Mouse (Mus musculus) adrenal gland, adult 18-20 months (tissue): ENCODE measurements around the gene Agbl4. TPM values are rescaled to one million over a fixed set of nuclear protein-coding genes. Genes with fewer than 3 reads are reported as not detected.
A peak's percentile ranks its signal among the peaks of the same experiment; 100 is the strongest.

Experiments
- DNase-seq, 2 experiments: peaks; one replicate each; pipeline ENCODE4 v3.0.0; 2021 to 2022; ENCODE audit warnings: low spot score in 2 of 2
- long read RNA-seq, 2 experiments: library from polyadenylated mRNA; stranded (forward); transcript quantifications; one replicate each; pipeline ENCODE4 v2.0.0; 2021
- total RNA-seq, 2 experiments: library from RNA; stranded (reverse); gene quantifications; 1 replicate in 1 of 2; 2 replicates in 1 of 2; pipeline ENCODE4 v1.2.3; 2021

Gene Agbl4
- 1 to 10 TPM in 1 of 2 experiments, under 1 TPM in 1; 0.96 to 1.3 TPM for total RNA-seq
- long read RNA-seq, experiment 1 = 0 reads
- long read RNA-seq, experiment 2, partial matches to known transcripts = 0 of 1 reads
- long read RNA-seq, experiment 2, other reads (novel, unspliced or antisense) = 1 of 1 reads

DNA sequence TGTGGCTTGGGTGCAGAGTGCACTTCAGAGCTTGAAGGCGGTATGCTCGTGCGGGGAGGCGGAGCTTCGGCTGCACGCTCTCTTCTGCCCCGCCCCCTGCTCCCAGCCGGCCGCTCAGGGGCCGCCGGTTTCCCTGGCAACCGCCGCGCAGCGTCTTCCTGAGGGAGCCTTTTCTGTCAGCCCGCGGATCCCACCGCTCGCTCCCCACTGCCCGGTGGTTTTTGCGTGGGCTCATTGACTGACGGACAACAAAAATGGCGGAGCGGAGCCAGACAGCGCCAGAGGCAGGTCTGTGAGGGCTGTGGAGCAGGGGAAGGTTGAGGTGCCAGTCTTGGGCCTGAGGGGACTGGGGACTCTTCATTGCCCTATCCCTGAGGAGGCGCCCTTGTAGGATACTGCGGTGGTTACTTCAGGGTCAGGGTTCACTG is at the start of gene Agbl4:
TSS of gene Agbl4 (plus strand) at position 44 of the 428 bp plus-strand sequence.
- DNase-seq = peak; percentile 33 to 51

DNA sequence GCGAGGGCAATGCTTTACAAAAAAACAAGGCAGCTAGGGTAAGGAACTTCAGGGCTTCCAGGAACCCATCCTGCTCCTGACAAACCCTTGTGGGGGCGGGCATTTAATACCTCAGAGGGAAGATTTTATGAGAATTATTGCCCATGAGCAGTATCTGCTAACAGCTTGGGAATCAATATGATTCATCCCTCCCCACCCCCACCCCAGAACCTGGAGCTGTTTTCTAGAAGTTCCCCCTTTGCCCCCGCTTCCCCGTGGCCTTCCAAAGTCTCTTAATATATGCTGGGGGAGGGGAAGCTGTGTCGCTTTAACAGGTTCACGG is 46.6 kb upstream of the Agbl4 start:
- no peak for DNase-seq

DNA sequence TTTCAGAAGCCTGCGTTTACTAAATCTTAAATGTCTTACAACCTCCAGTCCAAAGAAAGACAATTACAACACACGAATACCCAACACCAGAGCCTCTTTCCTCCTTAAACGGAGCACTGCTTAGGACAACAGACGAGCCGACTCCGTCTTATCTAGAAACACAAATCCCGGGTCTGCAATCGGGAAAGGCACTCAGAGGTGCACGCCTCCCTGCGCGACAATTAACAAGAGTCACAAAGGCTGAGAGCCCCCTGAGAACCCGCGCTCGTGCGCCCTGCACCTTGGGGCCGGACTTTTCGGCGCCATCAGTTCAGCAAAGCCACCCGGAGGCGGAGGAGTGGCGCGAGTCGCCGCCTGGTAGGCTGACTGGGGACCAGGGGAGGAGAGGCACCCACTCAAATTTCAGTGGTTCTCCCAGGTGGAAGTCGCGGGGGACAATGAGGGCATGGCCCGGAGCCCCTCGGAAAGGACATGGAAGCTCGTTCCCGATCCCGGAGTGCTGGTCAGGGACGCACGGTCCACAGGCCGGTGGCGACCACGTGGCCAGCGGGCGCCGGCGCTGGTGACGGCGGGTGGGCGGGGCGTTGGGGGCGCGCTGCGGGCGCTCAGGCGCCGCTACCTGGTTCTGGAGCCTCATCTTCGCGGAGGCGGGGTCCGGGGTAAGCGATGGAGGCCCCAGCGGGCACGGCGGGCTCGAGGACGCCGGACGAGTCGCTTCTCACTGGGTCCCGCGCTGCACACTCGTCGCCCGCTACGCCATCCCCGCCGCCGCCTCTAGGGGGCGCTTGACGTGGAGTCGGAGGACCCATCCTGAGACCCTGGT is 46.1 kb upstream of the Agbl4 start, which contains the start of gene Elavl4:
TSS of gene Elavl4 (minus strand) at position 732 of the 823 bp plus-strand sequence.
- DNase-seq = peak; percentile 41 to 43

DNA sequence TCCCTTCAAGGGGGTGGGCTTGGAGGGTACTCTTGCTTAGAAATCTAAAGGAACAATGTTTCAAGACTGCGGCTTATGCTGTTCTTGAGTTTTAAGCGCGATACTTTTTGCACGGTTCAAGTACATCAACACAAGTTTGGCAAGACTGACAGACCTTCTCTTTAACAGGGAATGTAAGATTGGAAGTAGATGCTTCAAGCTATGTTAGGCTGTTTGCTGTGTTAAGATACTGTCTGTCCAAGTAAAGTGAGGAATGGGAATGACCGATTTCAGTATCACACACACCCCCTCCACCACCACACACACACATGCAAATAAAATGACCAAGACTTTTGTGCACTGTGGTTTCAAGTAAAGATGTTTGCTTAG is 45.5 kb upstream of the Agbl4 start:
- DNase-seq = no peak

DNA sequence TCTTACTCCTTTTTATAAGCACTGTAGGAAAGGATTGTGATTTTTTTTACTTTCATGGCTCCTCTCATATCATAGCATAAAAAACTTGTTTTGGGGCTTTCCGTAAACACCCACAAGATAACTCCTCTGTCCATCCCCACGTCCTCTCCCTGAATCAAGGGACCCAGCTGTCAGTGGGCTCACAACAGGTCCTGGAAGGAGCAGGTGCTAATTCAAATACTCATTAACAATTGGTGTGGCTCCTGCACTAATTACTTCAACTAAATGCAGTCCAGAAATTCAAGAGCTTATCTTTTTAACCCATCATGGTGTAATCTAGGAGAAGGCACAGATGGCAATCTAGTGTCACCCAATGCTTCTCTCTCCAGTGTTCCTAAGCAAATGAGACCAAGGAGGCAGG is 36.9 kb upstream of the Agbl4 start:
- no peak for DNase-seq

DNA sequence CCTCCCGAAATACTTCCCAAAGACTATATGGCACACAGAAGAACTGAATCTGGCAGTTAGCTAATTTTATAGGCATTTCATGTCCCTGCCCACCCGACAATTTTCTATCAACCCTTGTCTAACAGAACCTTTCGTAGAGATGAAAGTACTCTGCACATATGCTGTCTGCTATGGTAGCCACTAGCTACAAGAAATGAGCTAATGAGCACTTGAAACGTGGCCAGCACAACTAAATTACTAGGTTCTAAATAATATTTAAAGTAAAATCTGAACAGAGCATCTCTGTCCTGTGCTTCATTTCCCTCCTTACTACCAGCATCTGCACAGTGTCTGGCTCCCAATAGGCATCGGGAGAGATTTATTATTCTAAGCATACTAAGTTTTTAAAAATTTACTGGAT is 1.2 kb upstream of the Agbl4 start:
- DNase-seq = no peak

DNA sequence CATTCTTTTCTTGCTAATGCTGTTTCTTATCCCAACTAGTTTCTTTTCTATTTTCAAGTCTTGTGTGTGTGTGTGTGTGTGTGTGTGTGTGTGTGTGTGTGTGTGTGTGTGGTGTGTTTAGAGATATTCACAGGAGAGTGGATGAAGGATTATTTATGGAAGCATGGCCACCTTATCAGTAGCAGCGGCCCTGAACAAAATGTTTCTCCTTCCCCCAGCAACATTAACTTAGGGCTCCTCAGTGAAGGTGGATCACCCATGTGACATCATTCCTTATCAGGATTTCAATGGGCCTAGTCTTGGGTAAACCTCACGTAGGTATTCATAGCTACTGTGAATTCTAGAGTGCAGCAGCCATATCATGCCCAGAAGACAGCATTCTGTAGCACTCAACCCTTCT is 22.8 kb downstream of the Agbl4 start:
- DNase-seq = no peak

DNA sequence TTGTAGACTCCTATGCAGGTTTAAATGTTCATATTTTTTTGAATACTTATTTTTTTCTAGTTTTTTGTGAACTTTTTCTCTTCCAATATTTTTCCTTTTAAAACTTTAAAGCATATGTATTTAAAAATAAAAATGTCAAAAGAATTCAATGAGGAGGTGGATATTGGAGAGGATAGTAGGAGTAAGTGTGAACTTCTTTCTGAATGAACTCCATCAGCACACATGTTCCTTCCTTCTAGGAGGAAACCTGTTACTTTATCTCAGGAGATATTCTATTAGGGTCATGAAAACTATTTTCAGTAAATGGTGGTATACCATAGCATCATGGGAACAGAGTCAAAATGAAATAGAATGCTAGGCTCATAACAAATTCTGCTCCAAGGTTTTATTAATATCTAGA is 30.2 kb downstream of the Agbl4 start:
- DNase-seq = no peak

DNA sequence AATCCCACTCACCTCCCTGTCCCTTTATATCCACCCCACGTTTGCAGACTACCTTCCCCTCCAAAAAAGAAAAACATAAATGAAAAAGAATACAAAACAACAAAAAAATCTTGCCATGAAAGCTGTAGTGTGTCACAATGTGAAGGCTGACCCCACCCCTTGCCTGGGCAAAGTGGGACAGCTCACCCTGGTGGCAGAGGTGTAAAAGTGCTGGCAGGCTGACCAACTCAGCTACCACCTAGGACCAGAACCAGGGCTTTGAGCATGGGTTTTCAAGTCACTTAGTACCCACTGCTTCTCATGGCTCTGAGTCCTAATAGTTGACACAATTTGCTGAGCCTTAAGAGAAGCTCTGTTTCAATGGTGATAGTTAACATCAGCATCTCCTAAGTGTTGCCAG is 96.9 kb downstream of the Agbl4 start:
- DNase-seq = peak in 1 of 2 experiments; percentile 1

DNA sequence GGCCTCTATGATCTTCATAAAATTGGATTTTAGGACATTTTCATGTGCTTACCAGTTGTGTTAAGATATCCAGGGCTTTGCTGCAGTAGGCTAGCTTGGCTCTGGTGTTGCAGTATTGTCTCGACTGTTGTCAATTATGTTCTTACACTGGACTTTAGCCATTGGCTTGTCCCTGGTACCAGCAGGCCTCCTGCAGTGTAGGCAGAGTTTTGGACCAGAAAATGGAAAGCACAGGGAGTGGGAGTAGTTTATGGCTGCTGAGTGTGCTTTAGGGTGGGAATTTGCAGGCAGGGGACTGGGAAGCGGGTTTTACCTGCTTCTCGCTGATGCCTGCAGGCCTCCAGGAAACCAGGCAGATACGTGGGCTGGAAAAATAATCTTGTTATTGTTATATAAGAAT is 132.3 kb downstream of the Agbl4 start:
- no peak for DNase-seq

DNA sequence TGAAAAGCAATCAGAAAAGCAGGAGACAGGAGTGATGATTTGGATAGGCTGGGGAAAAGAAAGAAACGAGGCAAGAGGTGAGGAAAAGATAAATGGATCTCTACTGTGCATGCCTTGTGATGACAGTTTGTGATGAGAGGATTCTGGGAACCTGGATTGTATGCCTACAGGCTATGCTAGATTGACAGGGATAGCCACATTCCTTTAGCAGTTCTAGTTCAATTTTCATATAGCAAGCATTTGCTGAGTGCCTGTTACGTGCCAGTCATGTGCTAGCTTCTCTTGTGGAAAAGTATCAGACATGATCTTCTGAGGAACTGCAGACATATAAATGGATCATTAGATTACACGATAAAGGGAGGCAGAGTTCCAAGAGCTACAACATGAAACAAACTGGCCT is 151.8 kb downstream of the Agbl4 start:
- no peak for DNase-seq

DNA sequence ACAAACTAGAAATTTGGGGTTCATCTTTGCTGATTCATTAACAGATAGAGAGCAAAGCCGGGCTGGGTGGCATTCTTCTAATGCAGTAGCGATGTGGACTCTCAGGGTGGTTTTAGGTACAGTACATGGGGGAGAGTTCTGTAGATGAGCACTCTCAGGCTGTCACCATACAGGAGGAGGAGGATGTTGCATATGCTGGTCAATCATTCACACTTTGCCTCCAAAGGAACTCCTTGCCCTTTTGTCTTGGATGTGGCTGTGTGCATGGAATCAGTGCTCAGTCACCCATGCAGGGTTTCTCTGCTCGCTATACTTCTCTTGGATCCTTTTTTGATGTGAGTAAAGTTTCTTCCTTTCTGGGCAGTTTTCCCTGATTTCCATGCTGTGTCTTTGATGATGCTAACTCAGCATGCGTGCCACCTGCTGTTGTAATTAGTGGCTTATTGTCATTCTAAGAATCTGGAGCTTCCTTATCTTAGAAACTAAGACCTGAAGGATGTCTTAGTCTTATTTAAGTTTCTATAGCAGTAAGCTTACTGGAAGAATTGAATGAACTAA is 200.3 kb downstream of the Agbl4 start:
- no peak for DNase-seq

DNA sequence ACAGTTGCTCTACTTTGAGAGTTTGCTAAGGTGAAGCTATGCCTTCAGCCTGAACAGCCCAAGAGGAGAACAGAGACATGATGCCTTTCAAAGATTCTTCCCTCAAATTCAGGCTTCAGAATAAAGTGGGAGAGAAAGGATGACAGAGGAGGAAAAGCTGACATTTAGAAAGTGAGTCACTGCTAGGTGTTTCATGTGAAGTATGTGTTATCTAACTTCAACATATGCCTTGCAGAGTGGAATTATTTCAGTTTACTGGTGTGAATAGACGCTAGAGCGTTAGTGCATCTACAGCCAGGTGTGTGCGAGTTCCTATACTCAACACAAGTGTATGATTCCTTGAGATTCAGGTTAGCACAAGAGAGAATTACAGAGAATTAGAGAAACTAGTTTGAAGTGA is 244.0 kb downstream of the Agbl4 start:
- no peak for DNase-seq

DNA sequence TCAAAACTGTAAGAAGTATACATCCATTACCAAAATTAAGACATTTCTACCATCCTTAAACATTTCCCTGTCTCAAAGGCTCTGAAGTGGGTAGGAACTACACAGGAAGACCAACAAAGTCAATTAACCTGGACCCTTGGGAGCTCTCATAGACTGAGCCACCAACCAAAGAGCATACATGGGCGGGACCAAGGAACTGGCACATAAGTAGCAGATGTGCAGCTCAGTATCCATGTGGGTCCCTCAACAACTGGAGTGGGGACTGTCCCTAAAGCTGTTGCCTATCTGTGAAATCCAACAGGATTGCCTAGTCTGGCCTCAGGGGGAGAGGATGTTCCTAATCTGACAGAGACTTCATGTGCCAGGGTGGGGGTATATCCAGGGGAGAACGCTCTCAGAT is 265.5 kb downstream of the Agbl4 start:
- DNase-seq = no peak

DNA sequence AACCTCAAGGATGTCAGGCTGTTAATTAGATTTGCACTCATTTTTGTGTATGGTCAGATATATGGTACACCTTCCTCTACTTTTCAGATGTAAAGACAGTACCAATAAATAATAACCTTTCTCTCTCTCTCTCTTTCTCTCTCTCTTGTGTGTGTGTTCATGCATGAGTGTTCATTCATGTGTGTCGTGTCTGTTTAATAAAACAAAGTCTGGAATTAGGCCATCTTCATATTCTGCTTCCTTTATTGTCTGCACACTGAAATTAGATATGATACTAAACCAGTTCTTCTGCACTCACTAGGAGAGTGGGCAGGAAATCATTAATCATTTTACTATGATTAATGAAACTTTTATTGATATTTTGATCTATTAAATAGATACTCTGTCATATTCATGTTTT is 276.7 kb downstream of the Agbl4 start:
- DNase-seq = no peak

DNA sequence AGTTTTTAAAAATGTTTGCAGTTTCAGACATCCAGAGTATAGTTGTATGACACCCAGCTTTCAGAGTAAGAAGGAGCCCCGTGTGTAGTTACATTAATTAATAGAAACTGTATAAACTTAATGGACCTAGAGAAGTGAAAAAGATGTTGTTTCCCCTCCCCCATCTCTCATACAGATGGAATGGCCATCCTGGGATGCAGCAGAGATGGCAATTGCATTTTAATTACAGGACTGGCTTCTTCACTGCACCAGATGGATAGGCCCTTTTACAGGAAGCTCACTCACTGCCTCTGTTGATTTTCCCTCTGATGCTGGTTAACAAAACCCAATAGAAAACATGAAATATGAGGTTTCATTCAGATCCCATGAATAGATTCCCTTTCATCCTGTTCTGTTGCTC is 337.7 kb downstream of the Agbl4 start:
- no peak for DNase-seq

DNA sequence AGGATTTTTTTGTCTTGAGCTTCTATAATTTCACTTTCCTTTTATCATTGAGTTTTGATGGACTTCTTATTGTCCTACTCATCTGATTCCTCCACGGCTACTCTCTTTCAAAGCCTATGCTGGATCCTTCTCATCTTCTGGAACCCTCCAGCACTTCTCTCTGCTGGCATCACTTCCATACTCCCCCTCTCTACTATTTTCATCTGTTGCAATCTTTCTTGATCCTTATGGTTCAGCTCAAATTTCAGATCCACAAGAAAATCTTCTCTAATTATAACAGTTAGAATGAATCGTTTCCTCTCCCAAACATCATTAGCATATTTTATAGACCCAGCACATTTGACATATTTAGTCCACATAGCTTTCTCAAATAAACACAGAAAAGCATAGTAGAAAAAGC is 360.5 kb downstream of the Agbl4 start:
- no peak for DNase-seq

DNA sequence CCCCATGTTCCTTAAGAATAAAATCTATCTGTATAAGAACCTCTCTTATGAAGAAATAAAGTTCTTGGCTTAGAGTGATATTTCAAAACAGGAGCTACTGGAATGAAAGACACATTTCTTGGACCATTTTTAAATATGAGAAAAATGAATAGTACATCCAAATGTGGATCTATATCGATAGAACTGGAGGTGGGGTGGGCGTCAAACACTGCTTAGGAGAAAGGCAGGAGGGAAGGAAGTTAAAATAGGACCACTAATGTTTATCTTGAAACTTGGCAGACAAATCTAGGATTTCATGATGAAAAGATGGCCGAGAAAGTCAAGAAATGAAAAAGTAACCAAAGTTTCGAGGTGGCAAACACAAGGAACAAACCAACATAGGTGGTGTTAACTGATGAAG is 391.1 kb downstream of the Agbl4 start:
- no peak for DNase-seq

DNA sequence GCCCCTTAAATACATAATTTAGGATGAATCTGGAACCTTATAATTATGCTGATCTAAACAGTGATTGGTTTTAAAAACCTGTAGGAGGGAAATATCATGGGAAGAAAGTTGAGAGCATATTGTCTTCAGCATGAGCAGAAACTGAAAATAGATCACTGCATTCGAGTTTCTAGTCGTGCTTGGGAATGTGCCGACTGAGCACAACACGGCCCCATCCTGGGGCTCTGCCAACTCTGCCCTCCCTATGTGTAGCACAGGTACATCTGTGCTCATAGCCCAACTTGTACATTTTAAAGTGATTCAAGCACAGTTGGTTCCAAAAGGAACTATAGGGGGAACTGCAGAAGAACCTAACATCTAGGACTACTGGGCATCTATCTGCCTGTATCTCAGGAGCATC is 402.4 kb downstream of the Agbl4 start:
- DNase-seq = no peak

DNA sequence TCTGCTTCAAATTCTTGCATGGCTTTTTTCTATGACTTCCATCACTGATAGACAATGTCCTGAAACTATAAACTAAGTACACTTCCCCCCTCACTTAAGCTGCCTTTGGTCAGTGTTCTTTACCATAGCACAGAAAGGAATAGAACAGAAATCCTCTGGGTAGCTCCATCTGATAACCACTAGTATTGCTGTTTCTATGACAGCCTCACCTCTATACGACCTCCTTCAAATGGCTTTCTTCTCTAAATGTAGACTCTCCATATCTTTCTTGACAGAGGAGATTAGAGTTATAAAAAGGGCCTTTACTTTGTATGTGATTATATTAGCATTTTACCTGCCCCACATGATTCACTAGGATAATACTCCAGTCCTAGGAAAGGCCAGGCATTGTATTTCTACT is 413.5 kb downstream of the Agbl4 start:
- no peak for DNase-seq

DNA sequence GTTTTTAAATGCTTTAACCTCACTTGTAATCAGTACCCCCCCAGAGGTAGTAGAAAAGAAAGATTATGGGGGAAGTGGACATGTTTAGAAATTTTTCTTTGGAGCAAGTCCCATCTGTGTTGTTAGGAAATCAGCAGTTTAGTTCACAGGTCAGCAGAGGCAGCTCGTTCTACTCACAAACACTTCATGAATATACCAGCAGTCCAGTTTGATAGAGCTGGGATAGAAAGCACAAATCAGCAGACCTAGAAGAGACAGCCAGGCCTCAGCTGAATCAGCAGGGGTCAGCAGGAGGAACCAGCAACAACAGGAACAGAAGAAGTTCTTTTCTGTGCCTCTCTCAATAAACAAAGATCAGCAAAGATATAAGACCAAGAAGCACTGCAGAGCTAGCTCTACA is 435.3 kb downstream of the Agbl4 start:
- no peak for DNase-seq

DNA sequence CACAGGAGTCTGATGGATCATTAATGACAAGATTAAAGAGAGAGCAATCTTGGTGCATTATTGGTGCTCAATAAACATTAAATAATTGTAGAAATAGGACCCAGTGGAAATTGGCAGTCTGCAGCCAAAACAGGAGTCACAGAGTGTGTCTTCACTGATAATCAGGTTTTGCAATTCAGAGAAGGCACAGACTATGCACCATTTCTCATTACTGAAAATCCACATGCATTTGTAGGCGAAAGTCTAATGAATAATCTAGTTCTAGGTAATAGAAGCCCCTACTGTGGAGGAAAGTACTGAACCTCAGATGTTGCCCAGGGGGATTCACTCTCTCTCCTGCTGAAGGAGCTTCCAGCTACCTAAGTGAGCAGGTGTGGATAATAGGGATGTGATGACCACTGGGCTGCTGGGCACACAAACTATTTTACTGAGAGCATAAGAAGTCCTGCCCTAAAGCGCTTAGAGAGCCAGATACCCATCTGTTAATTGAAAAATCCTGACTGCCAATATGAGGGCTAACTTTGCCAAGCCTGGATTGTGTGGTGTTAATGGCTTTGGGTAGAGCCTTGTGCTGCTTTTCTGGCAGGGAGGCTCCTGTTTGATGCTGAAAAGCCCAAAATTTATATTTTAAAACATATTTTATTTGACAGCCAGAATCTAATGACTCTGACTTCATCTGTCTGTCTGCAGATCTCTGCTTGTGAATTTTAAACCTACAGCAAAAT is 482.4 kb downstream of the Agbl4 start:
- no peak for DNase-seq
